Mouse (Mus musculus): Measurements from ENCODE around the gene Acer2. TPM values are rescaled to one million over a fixed set of nuclear protein-coding genes. Genes with fewer than 3 reads are reported as not detected.

The Acer2 gene
- total and polyA plus RNA-seq, 3 experiments, result 0.09 to 0.29 (median 0.13) TPM

- no peak overlapping the region for H3K27ac ChIP-seq (ENCODE audit: insufficient read depth, low read depth)
- DNase-seq (ENCODE audit: extremely low read depth), result no peak
- no peak overlapping the region for H3K4me3 ChIP-seq (replicated peaks in 1 of 3; ENCODE audit: low read depth in 2 of 3, low read length in 2 of 3, poor library complexity in 1 of 3)
- H3K27me3 ChIP-seq (replicated peaks), result no peaks in the 10 kb centered on the region
- H3K79me2 ChIP-seq (replicated peaks; ENCODE audit: control insufficient read depth, extremely low read depth, insufficient read depth, poor library complexity, severe bottlenecking), result peaks cover 21% of the 10 kb centered on the region
- in situ Hi-C loops (cut with MboI; ENCODE audit: low pct_ligation_motif_present, low pct_unique_long_range_greater_than_20kb, low sequenced_read_pairs), result no loop called here
- H3K36me3 ChIP-seq (replicated peaks in 1 of 2; ENCODE audit: control insufficient read depth in 1 of 2, insufficient read depth in 1 of 2, low read length in 1 of 2), result peaks cover 30 to 46% of the 10 kb centered on the region in 2 experiments
- dilution Hi-C loops (cut with MboI; ENCODE audit: extremely low pct_ligation_motif_present, extremely low pct_unique_long_range_greater_than_20kb, low sequenced_read_pairs), result no loop called here
- TF ChIP-seq ZMIZ1 (IDR thresholded peaks at IDR 0.05; ENCODE audit: low read depth, low read length) (0 out of 2 replicates have a peak, but pooled peaks have one; percentile 4), POLR2AphosphoS2 (IDR thresholded peaks at IDR 0.05; ENCODE audit: low read depth, low read length) (peak; percentile 53; the same call in 1 of the 2 replicates), ELF1 (IDR thresholded peaks at IDR 0.05; ENCODE audit: low read depth, low read length) (no peak)
- peaks cover 3 to 8% of the 10 kb centered on the region in 2 experiments; a peak in 3 of 4 replicates for H3K4me1 ChIP-seq (ENCODE audit: control insufficient read depth in 1 of 2, insufficient read depth in 2 of 2)
- no peak overlapping the region for H3K4me2 ChIP-seq (ENCODE audit: insufficient read depth, low read depth, poor library complexity, severe bottlenecking)
- no peaks in the 10 kb centered on the region for H3K9me3 ChIP-seq (replicated peaks; ENCODE audit: low read length)
- no peak overlapping the region for H3K9ac ChIP-seq (ENCODE audit: insufficient read depth, low read depth)
These were observed 22.2 kb upstream of the Acer2 start for GRCm38 (mm10) chr4:86852018-86852417.

- H3K36me3 ChIP-seq (replicated peaks in 1 of 2; ENCODE audit: control insufficient read depth in 1 of 2, insufficient read depth in 1 of 2, low read length in 1 of 2), result peaks cover 30 to 40% of the 10 kb centered on the region in 2 experiments
- no peak overlapping the region for H3K27ac ChIP-seq (ENCODE audit: insufficient read depth, low read depth)
- no peak overlapping the region for H3K4me3 ChIP-seq (replicated peaks in 1 of 3; ENCODE audit: low read depth in 2 of 3, low read length in 2 of 3, poor library complexity in 1 of 3)
- no peaks in the 10 kb centered on the region for H3K9me3 ChIP-seq (replicated peaks; ENCODE audit: low read length)
- no peak overlapping the region for H3K4me2 ChIP-seq (ENCODE audit: insufficient read depth, low read depth, poor library complexity, severe bottlenecking)
- DNase-seq (ENCODE audit: extremely low read depth), result no peak
- no peaks in the 10 kb centered on the region for H3K27me3 ChIP-seq (replicated peaks)
- peaks cover 21% of the 10 kb centered on the region for H3K79me2 ChIP-seq (replicated peaks; ENCODE audit: control insufficient read depth, extremely low read depth, insufficient read depth, poor library complexity, severe bottlenecking)
- dilution Hi-C loops (cut with MboI; ENCODE audit: extremely low pct_ligation_motif_present, extremely low pct_unique_long_range_greater_than_20kb, low sequenced_read_pairs) (no loop called here), in situ Hi-C loops (cut with MboI; ENCODE audit: low pct_ligation_motif_present, low pct_unique_long_range_greater_than_20kb, low sequenced_read_pairs) (no loop called here)
- no peak for TF ChIP-seq UBTF (IDR thresholded peaks at IDR 0.05; ENCODE audit: low read depth, low read length)
- peak; percentile 32; the same call in 1 of the 2 replicates for TF ChIP-seq ZMIZ1 (IDR thresholded peaks at IDR 0.05; ENCODE audit: low read depth, low read length)
- no peak for TF ChIP-seq ETS1 (conservative IDR thresholded peaks at IDR 0.05; ENCODE audit: low read depth, low read length)
- no peak for TF ChIP-seq SMC3 (IDR thresholded peaks at IDR 0.05; ENCODE audit: low read depth, low read length)
- TF ChIP-seq E2F4 (IDR thresholded peaks at IDR 0.05; ENCODE audit: insufficient replicate concordance, low read depth, low read length), result no peak
- TF ChIP-seq SIN3A (IDR thresholded peaks at IDR 0.05; ENCODE audit: low read length), result no peak
- no peak for TF ChIP-seq TBP (conservative IDR thresholded peaks at IDR 0.05; ENCODE audit: low read depth, low read length)
- TF ChIP-seq GABPA (IDR thresholded peaks at IDR 0.05; ENCODE audit: insufficient replicate concordance, low read depth, low read length), result no peak
- TF ChIP-seq TCF12 (IDR thresholded peaks at IDR 0.05; ENCODE audit: low read depth, low read length), result no peak
- peak; percentile 80; the same call in 1 of the 2 replicates for TF ChIP-seq POLR2AphosphoS2 (IDR thresholded peaks at IDR 0.05; ENCODE audit: low read depth, low read length)
- H3K4me1 ChIP-seq (ENCODE audit: control insufficient read depth in 1 of 2, insufficient read depth in 2 of 2), result peaks cover 3 to 8% of the 10 kb centered on the region in 2 experiments; a peak in 3 of 4 replicates
- no peak overlapping the region for H3K9ac ChIP-seq (ENCODE audit: insufficient read depth, low read depth)
These were observed 21.2 kb upstream of the Acer2 start for GRCm38 (mm10) chr4:86852813-86853590.
